Mouse (Mus musculus): Measurements from ENCODE around the gene Rbm39.
"Not testable (repeated sequence)": the region's sequence is repeated elsewhere in the genome, so short reads cannot be mapped to it uniquely, and the experiment has no call there.

Rbm39 gene

GRCm38 (mm10) chr2:156179796-156180093, 293 bp downstream of the Rbm39 start:
- DNase-seq = no peak

GRCm38 (mm10) chr2:156179046-156179795, 817 bp downstream of the Rbm39 start:
- peak; percentile 72 for DNase-seq

GRCm38 (mm10) chr2:156177651-156178050, 2.4 kb downstream of the Rbm39 start:
- no peak for DNase-seq

- DNase-seq = no peak
Observed at GRCm38 (mm10) chr2:156177079-156177478, 3.0 kb downstream of the Rbm39 start.

GRCm38 (mm10) chr2:156166557-156166956, 13.5 kb downstream of the Rbm39 start:
- DNase-seq = no peak

- DNase-seq = no peak
Observed at GRCm38 (mm10) chr2:156165478-156165877, 14.6 kb downstream of the Rbm39 start.

GRCm38 (mm10) chr2:156151538-156151937, 28.5 kb downstream of the Rbm39 start:
- no peak for DNase-seq

GRCm38 (mm10) chr2:156147316-156147915, 32.6 kb downstream of the Rbm39 start:
- DNase-seq = no peak

GRCm38 (mm10) chr2:156146272-156146989, 33.6 kb downstream of the Rbm39 start:
- DNase-seq = no peak

GRCm38 (mm10) chr2:156145486-156146130, 34.4 kb downstream of the Rbm39 start:
- no peak for DNase-seq

- DNase-seq = peak; percentile 84
Observed at GRCm38 (mm10) chr2:156143953-156144724, 35.9 kb downstream of the Rbm39 start, which contains the start of the genes Romo1 and Nfs1. Gene Romo1 (plus strand): TSS chr2:156144039. Gene Nfs1 (minus strand): TSS chr2:156144186.

- peak; percentile 24 for DNase-seq
Observed at GRCm38 (mm10) chr2:156143367-156143766, 36.7 kb downstream of the Rbm39 start.

GRCm38 (mm10) chr2:156142820-156143219, 37.2 kb downstream of the Rbm39 start:
- DNase-seq = no peak

GRCm38 (mm10) chr2:156135695-156136094, 44.3 kb downstream of the Rbm39 start:
- DNase-seq = no peak

GRCm38 (mm10) chr2:156134161-156134560, 45.9 kb downstream of the Rbm39 start:
- no peak for DNase-seq

- no peak for DNase-seq
Observed at GRCm38 (mm10) chr2:156126992-156127391, 53.0 kb downstream of the Rbm39 start, which contains the start of gene Gm28036. Gene Gm28036 (minus strand): TSS chr2:156127092.

- DNase-seq = no peak
Observed at GRCm38 (mm10) chr2:156123731-156124130, 56.3 kb downstream of the Rbm39 start.

- no peak for DNase-seq
Observed at GRCm38 (mm10) chr2:156119566-156119965, 60.5 kb downstream of the Rbm39 start.

GRCm38 (mm10) chr2:156112080-156112423, 68.0 kb downstream of the Rbm39 start:
- not testable (repeated sequence) for DNase-seq

GRCm38 (mm10) chr2:156111358-156112079, 68.5 kb downstream of the Rbm39 start, which contains the start of the genes Cpne1 and Rbm12:
Gene Cpne1 (minus strand): TSS chr2:156111965.
Gene Rbm12 (minus strand): TSS chr2:156111978.
- peak; percentile 88 for DNase-seq

GRCm38 (mm10) chr2:156110627-156111357, 69.2 kb downstream of the Rbm39 start:
- peak; percentile 26 for DNase-seq
